Mouse (Mus musculus) thymus, adult 2 months (tissue): ENCODE measurements around the gene Gm27027. TPM values are rescaled to one million over a fixed set of nuclear protein-coding genes. Genes with fewer than 3 reads are reported as not detected.

ENCODE experiments used
- DNase-seq: peaks from one replicate; pipeline ENCODE4 v3.0.0; 2021
- H3K27ac ChIP-seq: fragments of 200-500 bp; 2 replicates; pipeline ENCODE4 v1.5.1; 2012; ENCODE audit warnings: low read length, control low read depth; ENCODE audit not compliant: control insufficient read depth, insufficient read depth
- H3K27me3 ChIP-seq: fragments of 200-500 bp; 2 replicates; pipeline ENCODE4 v1.6.1; 2012; ENCODE audit warnings: mild to moderate bottlenecking, low read length, moderate library complexity, mixed read lengths; ENCODE audit not compliant: control insufficient read depth, insufficient read depth
- H3K36me3 ChIP-seq: fragments of 200-500 bp; 2 replicates; pipeline ENCODE4 v1.6.1; 2012; ENCODE audit warnings: mild to moderate bottlenecking, low read length, moderate library complexity; ENCODE audit not compliant: control insufficient read depth, insufficient read depth
- H3K4me1 ChIP-seq: fragments of 200-500 bp; replicated peaks from 2 replicates; pipeline ENCODE4 v1.6.1; 2012; ENCODE audit warnings: low read length; ENCODE audit not compliant: control insufficient read depth, insufficient read depth
- H3K4me3 ChIP-seq: fragments of 200-500 bp; 2 replicates; pipeline ENCODE4 v1.5.1; 2012; ENCODE audit warnings: mild to moderate bottlenecking, low read length, control low read depth, moderate library complexity; ENCODE audit not compliant: control insufficient read depth, insufficient read depth
- CTCF ChIP-seq: fragments of 200-500 bp; IDR thresholded peaks from 2 replicates; pipeline ENCODE4 v1.5.1; 2012; ENCODE audit warnings: mild to moderate bottlenecking, control low read depth, low read length, moderate library complexity, borderline replicate concordance; ENCODE audit not compliant: control insufficient read depth, poor library complexity, insufficient read depth; ENCODE audit errors: extremely low read depth
- POLR2A ChIP-seq: fragments of 200-500 bp; IDR thresholded peaks from 2 replicates; pipeline ENCODE4 v1.6.1; 2012; ENCODE audit warnings: mild to moderate bottlenecking, low read length, control low read depth, moderate library complexity; ENCODE audit not compliant: control insufficient read depth, poor library complexity, insufficient read depth; ENCODE audit errors: extremely low read depth
- WGBS: fragments of 180-500 bp; shearing (Covaris S2); methylation state at CpG from one replicate; pipeline ENCODE4 v1.1.7; 2018; 5-methylcytosine and 5-hydroxymethylcytosine counted together
- polyA plus RNA-seq: library from polyadenylated mRNA; depleted of rRNA; stranded (reverse); fragments of >200 nt; gene quantifications from 2 replicates; pipeline ENCODE4 v1.2.3, GENCODE M21; 2012

Gm27027 gene
- polyA plus RNA-seq, 1 experiment, result not detected

DNA sequence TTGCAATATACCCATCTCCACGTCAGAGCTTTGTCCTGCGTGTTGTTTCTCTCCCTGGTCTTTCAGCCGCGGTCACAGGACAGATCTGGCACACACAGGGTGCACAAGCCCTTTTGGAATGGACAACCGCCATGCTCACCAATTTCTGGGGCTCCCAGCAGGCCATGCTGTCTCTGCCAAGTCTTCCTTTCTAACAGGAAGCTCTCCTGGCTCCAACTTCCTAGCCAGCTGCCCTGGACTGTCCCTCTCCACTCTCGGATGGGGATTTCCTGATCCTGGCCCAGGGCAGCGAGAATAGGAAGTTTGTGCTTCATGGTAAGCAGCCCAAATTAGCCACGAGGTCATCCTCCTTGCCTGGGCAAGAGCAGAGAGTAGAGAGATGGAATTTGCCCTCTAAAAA is 34.4 kb downstream of the Gm27027 start:
- H3K36me3 ChIP-seq, result no peaks in the 10 kb centered on the region
- no peaks in the 10 kb centered on the region; the same call in 1 of the 2 replicates for H3K27me3 ChIP-seq
- no peak overlapping the region for H3K4me3 ChIP-seq
- H3K4me1 ChIP-seq, result no peaks in the 10 kb centered on the region
- no peak for DNase-seq
- TF ChIP-seq CTCF (no peak), POLR2A (no peak)
- 77% methylated on average over 8 of the region's 8 CpGs for WGBS
- no peak overlapping the region for H3K27ac ChIP-seq

DNA sequence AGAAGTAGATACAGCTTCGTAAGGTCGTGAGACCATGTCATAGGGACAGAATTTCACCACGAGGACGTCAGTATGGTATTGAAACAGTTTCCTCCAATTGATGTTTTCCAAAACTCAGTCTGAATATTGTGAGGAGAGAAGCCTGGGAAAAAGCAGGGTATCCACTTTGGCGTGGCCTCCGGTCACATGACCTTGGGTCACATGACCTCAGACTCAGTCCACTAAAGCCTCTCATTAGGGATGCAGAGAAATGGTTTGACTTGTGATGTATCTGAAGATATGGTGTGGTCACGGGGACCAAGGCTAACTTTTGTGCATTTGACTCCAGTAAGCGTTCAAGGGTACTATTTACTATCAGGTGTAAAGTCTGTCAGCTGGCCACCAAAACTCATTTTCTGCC is 36.8 kb downstream of the Gm27027 start:
- H3K4me3 ChIP-seq, result no peak overlapping the region
- no peaks in the 10 kb centered on the region for H3K36me3 ChIP-seq
- peaks cover 10% of the 10 kb centered on the region for H3K4me1 ChIP-seq
- peaks cover 8% of the 10 kb centered on the region for H3K27me3 ChIP-seq
- TF ChIP-seq POLR2A, result no peak
- TF ChIP-seq CTCF, result no peak
- no peak for DNase-seq
- H3K27ac ChIP-seq, result no peak overlapping the region
- 89% methylated on average over 8 of the region's 8 CpGs for WGBS

DNA sequence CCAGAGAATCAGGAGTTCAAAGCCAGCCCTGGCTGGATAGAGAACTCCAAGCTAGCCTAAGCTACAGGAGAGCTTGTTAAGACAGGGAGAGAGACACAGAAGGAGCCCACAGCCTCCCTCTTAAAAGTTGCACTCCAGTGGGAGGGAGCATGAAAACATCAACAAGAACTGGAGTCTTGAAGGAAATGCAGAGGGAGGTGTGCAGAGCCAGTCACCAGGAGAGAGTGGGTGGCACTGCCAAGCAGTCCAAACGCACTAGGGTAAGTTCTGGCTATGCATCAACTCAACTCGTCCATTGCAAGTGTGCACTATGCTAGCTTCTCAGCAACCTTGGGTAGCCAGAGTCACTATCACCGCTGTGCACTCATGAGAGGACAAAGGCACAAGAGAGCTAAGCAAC is 37.9 kb downstream of the Gm27027 start:
- 92% methylated on average over 3 of the region's 3 CpGs for WGBS
- H3K36me3 ChIP-seq, result no peaks in the 10 kb centered on the region
- DNase-seq, result no peak
- peaks cover 10% of the 10 kb centered on the region for H3K4me1 ChIP-seq
- H3K27me3 ChIP-seq, result peaks cover 8% of the 10 kb centered on the region
- no peak for TF ChIP-seq CTCF
- TF ChIP-seq POLR2A, result no peak
- H3K27ac ChIP-seq, result no peak overlapping the region
- H3K4me3 ChIP-seq, result no peak overlapping the region

DNA sequence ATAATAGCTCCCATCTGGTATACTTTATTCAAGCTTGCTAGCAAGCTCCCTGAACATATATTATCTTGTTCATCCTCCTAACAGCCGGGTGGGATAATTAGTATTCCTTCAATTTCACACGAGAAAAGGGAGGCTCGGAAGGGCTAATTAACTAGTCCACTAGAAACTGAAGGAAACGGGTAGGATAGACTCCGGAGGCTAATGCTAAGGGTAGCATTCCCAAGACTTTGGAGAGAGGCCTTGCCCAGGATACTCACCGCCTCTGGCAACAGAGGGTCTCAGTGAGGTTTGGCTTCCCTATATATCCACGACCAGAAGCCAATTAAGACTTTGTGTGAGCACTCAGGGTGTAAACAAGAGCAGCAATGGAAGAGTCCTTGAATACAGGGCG is 38.4 kb downstream of the Gm27027 start:
- no peak for TF ChIP-seq CTCF
- no peak for TF ChIP-seq POLR2A
- no peak overlapping the region for H3K4me3 ChIP-seq
- H3K27ac ChIP-seq, result no peak overlapping the region
- WGBS, result 93% methylated on average over 8 of the region's 8 CpGs
- no peak for DNase-seq
- peaks cover 8% of the 10 kb centered on the region for H3K27me3 ChIP-seq
- H3K4me1 ChIP-seq, result peaks cover 10% of the 10 kb centered on the region
- H3K36me3 ChIP-seq, result no peaks in the 10 kb centered on the region

DNA sequence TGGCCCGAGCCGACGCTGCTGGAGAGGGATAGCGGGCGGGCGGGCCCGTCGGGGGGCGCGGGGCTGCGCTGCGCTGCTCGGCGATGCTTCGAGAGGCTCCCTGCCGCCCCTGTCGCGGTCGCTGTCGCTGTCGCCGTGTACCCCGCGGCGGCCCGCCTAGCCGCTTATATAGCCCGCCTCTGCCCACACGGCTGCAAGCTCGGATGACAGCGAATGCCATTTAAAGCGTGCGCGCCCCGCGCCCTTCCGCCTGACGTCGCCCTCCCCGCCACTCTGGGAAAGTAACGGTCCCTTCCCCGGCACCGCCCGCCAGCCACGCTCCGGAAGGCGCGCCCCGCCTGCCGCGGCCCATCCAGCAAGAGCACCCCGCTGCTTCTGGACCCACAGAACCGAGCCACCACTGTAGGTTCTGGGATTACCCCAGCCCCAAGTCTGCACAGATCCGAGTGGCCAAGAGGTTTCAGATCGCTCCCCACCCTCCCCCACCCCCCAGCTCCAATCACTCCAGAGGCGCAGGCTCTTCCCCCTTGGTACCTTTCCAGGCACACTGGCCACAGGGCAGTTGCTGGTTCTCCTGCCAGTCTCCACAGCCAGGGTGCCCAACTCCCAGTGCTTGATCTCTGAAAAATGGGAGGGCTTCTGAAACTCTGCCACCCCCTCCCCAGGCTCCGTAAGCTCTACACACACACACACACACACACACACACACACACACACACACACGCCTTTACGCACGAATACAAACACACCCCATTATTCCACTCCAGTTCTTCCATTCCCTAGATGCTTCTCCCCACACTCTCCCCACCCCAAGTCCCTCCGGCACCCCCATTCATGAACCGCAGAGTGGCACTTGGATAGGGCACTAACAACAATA is 39.0 kb downstream of the Gm27027 start, which contains the start of gene Gm13889:
Gene Gm13889, minus strand, starts transcription at position 294 of the 877 bp plus-strand sequence.
- 9% methylated on average over 61 of the region's 62 CpGs for WGBS
- Histone ChIP-seq H3K4me1 (peaks cover 10% of the 10 kb centered on the region), H3K36me3 (no peaks in the 10 kb centered on the region), H3K27me3 (peaks cover 8% of the 10 kb centered on the region), H3K4me3 (peak within 1 kb of the TSS; percentile 20), H3K27ac (no peak within 1 kb of the TSS)
- DNase-seq, result peak; percentile 27
- TF ChIP-seq CTCF (no peak), POLR2A (no peak)

DNA sequence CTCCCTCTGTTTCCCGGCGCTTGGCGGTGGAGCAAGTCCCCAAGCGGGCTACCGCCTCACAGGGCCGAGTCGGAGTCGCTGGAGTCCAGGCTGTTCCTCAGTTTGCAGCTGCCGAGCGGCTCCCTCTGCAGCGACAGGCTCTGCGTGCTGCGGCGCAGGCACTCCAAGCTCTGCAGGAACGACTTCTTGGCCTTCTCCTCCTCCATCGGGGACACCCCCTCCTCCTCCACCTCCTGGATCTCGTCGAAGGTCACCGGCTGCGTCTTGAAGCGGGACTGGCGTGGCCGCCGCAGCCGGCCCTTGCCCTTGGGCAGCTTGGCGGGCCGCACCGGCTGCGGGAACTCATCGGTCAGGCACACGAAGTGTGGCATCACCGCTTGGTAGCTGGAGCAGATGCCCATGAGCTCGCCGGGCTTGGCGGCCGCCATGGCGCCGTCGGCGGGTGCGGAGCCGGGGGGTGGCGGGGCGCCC is 39.8 kb downstream of the Gm27027 start:
- Histone ChIP-seq H3K36me3 (no peaks in the 10 kb centered on the region), H3K4me1 (peaks cover 10% of the 10 kb centered on the region), H3K4me3 (peak overlapping the region; percentile 20; the same call in 1 of the 2 replicates), H3K27me3 (peaks cover 8% of the 10 kb centered on the region), H3K27ac (no peak overlapping the region)
- peak; percentile 5 for DNase-seq
- WGBS, result 2% methylated on average over 44 of the region's 44 CpGs
- TF ChIP-seq POLR2A, result no peak
- TF ChIP-seq CTCF, result no peak

DNA sequence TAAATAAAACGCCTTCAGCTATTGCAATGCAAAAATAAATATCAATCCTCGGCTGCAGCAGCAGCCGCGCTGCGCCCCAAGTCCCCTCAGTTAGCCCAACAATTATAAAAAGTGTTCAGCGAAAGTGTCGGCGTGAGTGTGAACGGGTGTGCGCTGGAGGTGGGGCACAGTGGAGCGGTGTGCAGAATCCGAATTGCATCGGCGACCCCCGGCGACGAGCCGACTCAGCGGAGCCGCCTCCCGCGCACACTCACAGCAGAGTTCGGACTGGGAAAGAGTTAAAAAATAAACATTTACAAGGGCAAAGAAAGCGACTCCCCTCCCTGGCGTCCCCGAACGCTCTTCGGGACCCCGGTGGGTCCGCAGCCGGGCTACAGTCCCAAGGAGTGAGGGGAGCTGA is 40.3 kb downstream of the Gm27027 start:
- no peaks in the 10 kb centered on the region for H3K36me3 ChIP-seq
- H3K27me3 ChIP-seq, result peaks cover 8% of the 10 kb centered on the region
- WGBS, result 1% methylated on average over 31 of the region's 31 CpGs
- H3K27ac ChIP-seq, result no peak overlapping the region
- peaks cover 10% of the 10 kb centered on the region for H3K4me1 ChIP-seq
- DNase-seq, result no peak
- H3K4me3 ChIP-seq, result peak overlapping the region; percentile 20; the same call in 1 of the 2 replicates
- TF ChIP-seq CTCF, result no peak
- no peak for TF ChIP-seq POLR2A
